Mouse (Mus musculus) forebrain, embryonic 16.5 days (tissue): ENCODE data around the gene Olfr1032. TPM values are rescaled to one million over a fixed set of nuclear protein-coding genes. Genes with fewer than 3 reads are reported as not detected.
"Not testable (repeated sequence)": the region's sequence is repeated elsewhere in the genome, so short reads cannot be mapped to it uniquely, and the experiment has no call there.

Experiments used
- ATAC-seq: fragments of 200-750 bp; cut with Nextera tagmentation; 2 replicates; pipeline ENCODE4 v1.8.0; 2017; ENCODE audit warnings: mild to moderate bottlenecking, moderate library complexity
- H3K27ac ChIP-seq: fragments of 300-500 bp; sonication (generic); 2 replicates; pipeline ENCODE4 v1.5.1; 2014; ENCODE audit warnings: low read length, control low read depth
- H3K27me3 ChIP-seq: fragments of 300-500 bp; sonication (generic); replicated peaks from 2 replicates; pipeline ENCODE4 v1.6.1; 2014; ENCODE audit warnings: low read length; ENCODE audit not compliant: control insufficient read depth, insufficient read depth
- H3K36me3 ChIP-seq: fragments of 300-500 bp; sonication (generic); 2 replicates; pipeline ENCODE4 v1.6.1; 2014; ENCODE audit not compliant: control insufficient read depth, insufficient read depth
- H3K4me1 ChIP-seq: fragments of 300-500 bp; sonication (generic); replicated peaks from 2 replicates; pipeline ENCODE4 v1.6.1; 2014; ENCODE audit warnings: low read length; ENCODE audit not compliant: control insufficient read depth, insufficient read depth
- H3K4me2 ChIP-seq: fragments of 300-500 bp; sonication (generic); 2 replicates; pipeline ENCODE4 v1.6.1; 2014; ENCODE audit warnings: mild to moderate bottlenecking, low read length, control low read depth
- H3K4me3 ChIP-seq: fragments of 300-500 bp; sonication (generic); replicated peaks from 2 replicates; pipeline ENCODE4 v1.5.1; 2014; ENCODE audit warnings: mild to moderate bottlenecking, low read length, control low read depth
- H3K9ac ChIP-seq: fragments of 300-500 bp; sonication (generic); replicated peaks from 2 replicates; pipeline ENCODE4 v1.6.1; 2014; ENCODE audit warnings: low read depth, low read length, control low read depth
- H3K9me3 ChIP-seq: fragments of 300-500 bp; sonication (generic); 2 replicates; pipeline ENCODE4 v1.6.1; 2016; ENCODE audit warnings: low read length; ENCODE audit not compliant: control insufficient read depth
- WGBS: fragments of 180-500 bp; shearing (Covaris S2); extraction: QIAGEN DNeasy Blood & Tissue Kit; methylation state at CpG from one replicate; pipeline ENCODE4 v1.1.7; 2014; 5-methylcytosine and 5-hydroxymethylcytosine counted together
- polyA plus RNA-seq: library from polyadenylated mRNA; unstranded; fragments of >200 nt; fragmentation: Nextera tagmentation; extraction: Ambion mirVana; gene quantifications from 2 replicates; pipeline ENCODE4 v1.2.1, GENCODE M21; 2015

Olfr1032 gene
- not detected in 2 replicates for polyA plus RNA-seq

DNA sequence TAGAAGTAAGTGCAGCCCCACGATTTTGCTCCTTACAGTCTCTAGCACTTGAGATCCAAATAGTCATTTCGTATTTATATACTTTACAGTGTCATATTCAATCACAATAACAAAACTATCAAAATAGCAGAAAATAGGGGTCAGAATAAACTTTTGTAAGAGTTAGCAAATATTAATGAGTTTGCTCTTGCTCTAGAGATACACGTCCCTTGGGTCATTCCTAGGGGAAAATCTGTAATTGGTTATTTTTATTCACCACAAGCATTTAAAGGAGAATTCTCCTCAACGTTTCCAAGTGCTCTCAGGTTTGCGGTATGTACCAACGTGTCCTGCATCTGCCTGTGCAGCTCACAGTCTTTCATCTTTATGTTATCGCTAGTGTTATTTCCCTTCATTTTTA, at the start of gene Olfr1032:
Gene Olfr1032, plus strand, starts transcription at position 301 of the 400 bp plus-strand sequence.
- H3K36me3 ChIP-seq, result no peaks in the 10 kb centered on the region
- WGBS, result 85% methylated on average over 7 of the region's 7 CpGs
- ATAC-seq, result no peak
- H3K9me3 ChIP-seq, result no peaks in the 10 kb centered on the region
- H3K4me3 ChIP-seq, result no peak within 1 kb of the TSS
- H3K27ac ChIP-seq, result no peak within 1 kb of the TSS
- no peaks in the 10 kb centered on the region for H3K27me3 ChIP-seq
- no peak within 1 kb of the TSS for H3K4me2 ChIP-seq
- H3K9ac ChIP-seq, result no peak within 1 kb of the TSS
- no peaks in the 10 kb centered on the region for H3K4me1 ChIP-seq

DNA sequence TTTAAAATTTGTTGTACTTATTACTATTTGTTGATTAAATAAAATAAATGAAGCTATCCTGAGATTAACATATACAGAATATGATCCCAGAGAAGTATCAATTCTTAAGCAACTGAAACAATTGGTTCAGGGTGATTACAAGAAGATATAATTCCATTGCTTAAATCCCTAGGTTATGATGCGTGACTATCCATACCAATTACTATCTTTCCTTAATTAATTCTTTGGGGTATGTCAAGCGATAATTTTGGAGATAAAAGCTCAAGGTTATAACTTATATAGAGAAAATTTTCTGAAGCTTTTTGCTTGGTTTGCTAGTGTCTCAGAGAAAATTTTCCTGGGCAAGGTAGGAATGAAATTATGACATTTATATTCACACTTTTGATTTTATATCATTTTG, 31.7 kb upstream of the Olfr1032 start, which contains the start of gene Olfr1029:
Gene Olfr1029, plus strand, starts transcription at position 301 of the 400 bp plus-strand sequence.
- Histone ChIP-seq H3K4me1 (no peaks in the 10 kb centered on the region), H3K27ac (no peak within 1 kb of the TSS), H3K27me3 (no peaks in the 10 kb centered on the region), H3K9me3 (no peaks in the 10 kb centered on the region), H3K4me2 (no peak within 1 kb of the TSS), H3K36me3 (no peaks in the 10 kb centered on the region), H3K4me3 (no peak within 1 kb of the TSS), H3K9ac (no peak within 1 kb of the TSS)
- WGBS, result 82% methylated on average over 2 of the region's 2 CpGs
- ATAC-seq, result no peak

DNA sequence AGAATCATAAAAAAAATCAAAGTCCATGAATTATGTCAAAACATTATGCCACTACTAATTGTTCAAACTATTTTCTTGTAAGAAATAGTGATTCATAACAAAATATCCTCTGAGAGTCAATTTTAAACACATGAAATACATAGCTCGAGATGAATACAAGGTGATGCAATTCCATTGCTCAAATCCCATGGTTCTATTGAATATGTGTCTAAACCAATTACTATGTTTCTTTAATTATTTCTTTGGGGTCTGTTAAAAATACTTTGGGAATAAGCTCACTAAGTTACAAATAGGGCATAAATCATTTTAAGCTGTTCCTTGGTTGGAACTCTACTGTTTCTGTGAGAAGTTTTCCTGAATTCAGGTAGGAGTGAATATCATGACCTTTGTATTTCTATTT, 26.4 kb upstream of the Olfr1032 start, which contains the start of gene Olfr1030:
Gene Olfr1030, plus strand, starts transcription at position 301 of the 400 bp plus-strand sequence.
- no peak for ATAC-seq
- Histone ChIP-seq H3K36me3 (no peaks in the 10 kb centered on the region), H3K4me1 (no peaks in the 10 kb centered on the region), H3K27ac (no peak within 1 kb of the TSS), H3K9ac (no peak within 1 kb of the TSS), H3K4me3 (no peak within 1 kb of the TSS), H3K27me3 (no peaks in the 10 kb centered on the region), H3K4me2 (no peak within 1 kb of the TSS), H3K9me3 (no peaks in the 10 kb centered on the region)
- 77% methylated on average over 1 of the region's 1 CpGs for WGBS

DNA sequence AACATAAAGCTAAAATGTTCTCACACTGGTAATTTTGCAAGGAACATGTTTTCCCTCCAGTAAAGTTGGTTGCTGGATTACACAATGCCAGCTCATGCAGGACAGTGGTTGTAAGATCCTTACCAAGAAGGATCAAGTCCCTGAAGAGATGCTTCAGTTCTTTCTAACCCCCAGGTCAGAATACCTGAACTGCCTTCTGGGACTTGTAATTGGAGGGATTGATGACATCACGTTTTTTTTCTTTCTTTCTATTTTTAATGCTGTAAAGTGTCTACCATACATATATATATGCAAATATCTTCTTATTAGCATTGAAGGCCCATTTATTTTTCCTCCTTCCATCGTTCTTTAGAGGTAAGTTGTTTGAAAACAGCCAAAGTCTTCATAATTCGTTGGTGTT, 15.3 kb upstream of the Olfr1032 start, which contains the start of gene Olfr1031:
Gene Olfr1031, plus strand, starts transcription at position 301 of the 400 bp plus-strand sequence.
- no peaks in the 10 kb centered on the region for H3K27me3 ChIP-seq
- WGBS, result 62% methylated on average over 3 of the region's 3 CpGs
- H3K9me3 ChIP-seq, result no peaks in the 10 kb centered on the region
- H3K4me3 ChIP-seq, result no peak within 1 kb of the TSS
- ATAC-seq, result no peak
- H3K4me1 ChIP-seq, result no peaks in the 10 kb centered on the region
- H3K4me2 ChIP-seq, result no peak within 1 kb of the TSS
- H3K36me3 ChIP-seq, result no peaks in the 10 kb centered on the region
- H3K9ac ChIP-seq, result no peak within 1 kb of the TSS
- no peak within 1 kb of the TSS for H3K27ac ChIP-seq

DNA sequence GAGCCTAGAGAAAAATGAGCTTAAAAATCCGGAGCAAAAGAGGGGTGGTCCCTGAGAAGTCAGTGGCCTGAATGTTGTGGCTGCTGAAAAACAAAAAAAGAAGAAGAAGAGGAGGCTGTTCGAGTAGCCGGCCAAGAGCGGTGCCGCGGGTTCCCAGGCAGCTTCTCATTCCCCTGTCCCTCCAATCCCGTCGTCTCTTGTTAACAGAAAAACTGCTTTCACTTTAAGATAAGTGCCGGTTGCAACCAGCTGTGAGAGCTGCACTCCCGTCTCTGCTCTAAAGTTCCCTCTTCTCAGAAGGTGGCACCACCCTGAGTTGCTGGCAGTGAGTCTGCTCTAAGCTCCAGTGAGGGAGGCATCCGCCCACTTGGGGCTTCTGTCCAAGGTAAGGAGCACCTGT, 15.1 kb downstream of the Olfr1032 start, which contains the start of gene Olfr1033:
Gene Olfr1033, plus strand, starts transcription at position 228 of the 400 bp plus-strand sequence.
- H3K9ac ChIP-seq, H3K9me3 ChIP-seq, ATAC-seq, H3K27me3 ChIP-seq, H3K27ac ChIP-seq, H3K36me3 ChIP-seq, H3K4me1 ChIP-seq: not testable (repeated sequence)
- 4% methylated on average over 9 of the region's 11 CpGs for WGBS
- peak within 1 kb of the TSS; percentile 48 for H3K4me2 ChIP-seq
- H3K4me3 ChIP-seq, result peak within 1 kb of the TSS; percentile 32

DNA sequence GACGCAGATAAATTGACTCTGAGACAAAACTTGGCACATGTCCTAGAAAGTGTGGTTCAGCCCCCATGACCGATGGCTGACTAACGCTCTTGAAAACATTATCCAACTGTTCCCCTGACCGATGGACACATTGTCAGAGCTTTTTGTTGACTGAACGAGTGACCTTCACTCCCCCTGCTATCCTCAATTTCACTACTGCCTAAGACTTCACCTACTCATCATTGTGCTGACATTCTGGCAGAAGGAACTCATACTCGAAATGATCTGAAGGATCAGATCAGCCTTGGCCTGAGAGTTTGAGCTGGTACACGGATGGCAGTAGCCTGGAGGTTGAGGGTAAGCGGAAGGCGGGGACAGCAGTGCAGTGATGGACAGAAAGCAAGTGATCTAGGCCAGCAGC, 16.2 kb downstream of the Olfr1032 start:
- not testable (repeated sequence) for H3K36me3 ChIP-seq, H3K9me3 ChIP-seq, H3K27me3 ChIP-seq, ATAC-seq, H3K9ac ChIP-seq, H3K4me3 ChIP-seq, H3K4me2 ChIP-seq, H3K4me1 ChIP-seq, H3K27ac ChIP-seq
- 75% methylated on average over 3 of the region's 9 CpGs for WGBS

DNA sequence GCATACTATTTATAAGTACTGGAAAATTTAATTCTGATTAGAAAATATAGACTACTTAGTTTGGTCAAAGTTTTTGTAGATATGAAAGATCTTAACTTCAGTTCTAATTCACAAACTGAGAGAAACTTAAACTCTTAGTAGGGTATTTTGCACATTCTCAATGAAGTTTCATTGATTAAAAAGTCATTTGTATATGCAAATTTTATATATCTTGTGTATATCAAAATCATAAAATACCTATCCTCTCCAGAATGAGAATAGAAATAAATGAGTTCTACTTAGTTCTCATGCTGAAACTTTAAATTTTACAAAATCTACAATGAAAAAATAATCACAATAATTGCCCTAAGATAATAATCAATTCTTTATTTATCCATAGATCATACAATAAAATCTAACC, 40.2 kb downstream of the Olfr1032 start, which contains the start of gene Olfr1034:
Gene Olfr1034, plus strand, starts transcription at position 301 of the 400 bp plus-strand sequence.
- H3K9me3 ChIP-seq, result no peaks in the 10 kb centered on the region
- no peaks in the 10 kb centered on the region for H3K36me3 ChIP-seq
- no peaks in the 10 kb centered on the region for H3K27me3 ChIP-seq
- no peak within 1 kb of the TSS for H3K4me2 ChIP-seq
- H3K9ac ChIP-seq, result no peak within 1 kb of the TSS
- H3K4me1 ChIP-seq, result no peaks in the 10 kb centered on the region
- no peak for ATAC-seq
- no peak within 1 kb of the TSS for H3K27ac ChIP-seq
- H3K4me3 ChIP-seq, result no peak within 1 kb of the TSS

DNA sequence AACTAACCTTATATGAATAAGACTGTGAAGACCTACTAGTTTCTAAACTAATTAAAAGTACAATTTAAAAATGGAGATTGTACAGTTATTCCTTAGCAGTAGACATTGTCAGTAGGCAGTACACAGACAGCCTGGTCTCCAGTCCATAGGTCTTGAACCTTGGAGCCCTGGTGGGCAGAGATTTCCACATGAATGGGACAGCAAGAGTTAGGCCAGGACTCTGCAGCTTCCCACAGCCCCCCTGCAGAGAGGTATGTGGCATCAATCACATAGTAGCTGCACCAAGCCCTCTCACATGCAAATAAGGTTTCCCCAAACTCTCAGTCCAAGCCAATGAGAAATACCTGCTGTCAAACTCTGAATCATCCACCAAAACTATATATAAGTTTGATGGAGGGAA, 45.4 kb downstream of the Olfr1032 start:
- not testable (repeated sequence) for H3K9me3 ChIP-seq, H3K4me2 ChIP-seq, H3K27ac ChIP-seq, H3K36me3 ChIP-seq, H3K4me1 ChIP-seq, H3K27me3 ChIP-seq, ATAC-seq, H3K4me3 ChIP-seq, H3K9ac ChIP-seq
